Mouse (Mus musculus): ENCODE results near the gene Clpp.

Gene Clpp

DNA sequence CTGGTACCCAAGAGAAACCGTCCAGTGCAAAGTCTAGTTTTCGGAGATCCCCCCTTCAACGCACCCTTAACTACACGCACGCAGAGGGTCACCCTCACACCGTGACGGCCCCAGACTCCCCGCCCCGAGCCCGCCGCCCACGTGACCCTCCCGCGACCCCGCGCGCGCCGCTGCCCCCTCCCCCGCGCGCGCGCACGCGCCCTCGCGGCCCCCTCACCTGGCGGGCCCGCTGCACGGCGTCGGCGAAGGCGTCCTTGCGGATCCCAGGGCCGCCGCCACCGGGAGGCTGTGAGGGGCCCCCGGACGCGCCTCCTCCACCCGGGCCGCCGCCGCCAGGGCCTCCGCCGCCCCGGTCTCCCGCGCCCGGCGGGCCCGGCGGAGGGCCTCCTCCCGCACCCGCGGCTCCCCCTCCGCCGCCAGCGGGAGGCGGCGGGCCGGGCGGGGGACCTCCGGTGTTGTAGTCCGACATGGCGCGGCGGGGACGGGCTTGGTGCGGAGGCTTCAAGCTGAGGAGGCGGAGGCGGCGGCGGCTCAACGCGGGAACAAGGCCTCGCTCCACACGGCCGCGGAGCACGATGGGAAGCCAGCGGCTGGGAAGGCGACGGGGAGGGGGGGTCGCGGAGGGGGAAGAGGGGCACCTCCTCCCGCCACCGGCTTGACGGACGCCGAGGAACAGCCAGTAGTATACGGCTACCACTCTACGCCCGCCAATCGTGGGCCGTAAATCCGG lies 41.0 kb downstream of the Clpp start, which contains the start of gene Khsrp:
Gene Khsrp, minus strand, starts transcription at position 592 of the 730 bp plus-strand sequence.
- peak; percentile 65 to 67 for DNase-seq (ENCODE audit: low spot score in 2 of 2)

DNA sequence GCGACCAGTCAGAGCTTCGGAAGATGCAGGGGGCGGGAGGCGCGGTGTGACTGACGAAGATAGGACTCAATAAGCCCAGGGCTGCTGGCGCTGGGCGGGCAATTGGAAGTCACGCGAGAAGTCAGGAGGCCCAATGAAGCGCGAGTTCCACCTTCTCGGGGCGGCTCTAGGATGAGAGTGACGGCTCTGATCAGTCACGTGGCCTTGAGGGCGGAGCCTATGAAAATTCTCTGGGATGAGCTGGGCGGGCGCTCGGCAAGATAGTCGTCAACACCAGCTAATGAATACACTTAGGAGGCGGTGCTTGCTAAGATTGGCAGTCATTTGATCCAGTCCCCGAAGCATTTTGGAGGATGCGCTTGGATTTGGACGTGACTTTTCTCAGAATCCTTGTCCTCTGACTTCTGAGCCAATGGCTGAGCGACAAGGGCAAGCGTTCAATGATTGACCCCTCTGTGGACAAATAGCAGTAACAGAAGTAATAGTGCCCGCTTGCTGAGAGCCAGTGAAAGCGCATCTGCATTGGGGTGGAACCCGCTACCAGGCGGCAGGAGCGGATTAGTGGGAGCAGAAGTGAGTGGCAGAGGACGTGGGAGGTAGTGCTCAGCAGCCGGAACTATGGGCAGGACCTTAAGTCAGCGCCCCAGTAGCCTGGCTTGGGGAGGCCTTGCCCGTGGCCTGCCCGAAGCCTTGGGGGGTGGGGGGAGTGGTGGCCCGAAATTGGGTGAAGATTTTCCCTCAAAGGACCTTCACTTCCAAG lies 41.7 kb downstream of the Clpp start:
- DNase-seq (ENCODE audit: low spot score in 2 of 2), result peak; percentile 100

DNA sequence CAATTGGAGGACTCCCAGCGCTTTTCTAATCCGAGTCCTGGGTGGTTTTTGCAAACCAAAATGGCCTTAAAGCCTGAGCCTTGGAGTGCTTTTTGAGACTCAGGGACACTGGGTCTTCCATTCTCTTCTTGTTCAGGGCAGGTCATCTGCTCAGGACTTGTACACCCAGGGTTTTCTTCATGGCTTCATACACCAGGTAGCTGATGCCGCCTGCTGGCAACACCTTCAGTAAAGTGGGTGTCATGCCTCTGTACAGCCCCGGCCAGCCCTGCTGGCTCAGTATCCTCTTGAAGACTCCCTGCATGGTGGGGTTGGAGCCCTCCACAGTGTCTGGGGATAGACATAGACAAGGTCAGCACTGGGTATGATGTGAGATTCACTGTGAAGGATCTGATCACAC lies 42.7 kb downstream of the Clpp start:
- DNase-seq (ENCODE audit: low spot score in 2 of 2), result peak in 1 of 2 experiments; percentile 61

DNA sequence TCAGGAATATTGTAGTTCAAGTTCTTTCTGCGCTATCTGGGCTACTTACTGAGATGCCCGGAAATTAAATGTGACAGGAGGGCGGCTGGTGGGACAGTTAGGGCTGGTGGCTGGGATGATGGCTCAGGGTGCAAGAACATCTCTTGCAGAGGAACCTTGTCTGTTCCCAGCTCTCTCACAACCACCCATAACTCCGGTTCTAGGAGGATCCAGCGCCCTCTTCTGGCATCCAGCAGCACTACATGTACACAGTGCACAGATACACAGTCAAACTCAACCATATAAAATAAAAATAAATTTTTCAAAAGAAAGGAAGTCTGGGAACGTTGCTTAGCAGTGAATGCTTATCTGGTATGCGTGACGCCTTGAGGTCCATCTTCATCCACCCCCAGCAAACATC lies 48.9 kb downstream of the Clpp start:
- DNase-seq (ENCODE audit: low spot score in 2 of 2), result no peak

DNA sequence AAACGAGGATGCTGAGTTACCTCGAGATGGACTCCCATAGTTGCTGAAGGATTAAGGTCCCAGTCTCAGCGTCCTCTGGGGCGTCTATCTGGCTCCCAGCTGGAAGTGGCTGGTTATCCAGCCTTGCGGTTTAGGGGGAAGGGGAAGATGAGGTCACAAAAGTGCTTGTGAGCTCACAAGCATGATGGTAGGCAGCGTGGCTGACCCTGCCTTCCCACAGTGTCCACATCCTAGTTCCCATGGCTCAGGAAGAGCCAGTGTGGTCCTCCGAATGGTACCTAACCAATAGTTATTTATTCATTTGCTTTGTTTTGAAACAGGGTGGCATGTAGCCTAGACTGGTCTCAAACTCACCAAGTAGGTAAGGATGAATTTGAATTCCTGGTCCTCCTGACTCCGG lies 51.4 kb downstream of the Clpp start, which contains the start of gene Slc25a41:
Gene Slc25a41, minus strand, starts transcription at position 101 of the 400 bp plus-strand sequence.
- DNase-seq (ENCODE audit: low spot score in 2 of 2), result no peak
